Mouse (Mus musculus) retina, adult 2 months (tissue): Measurements from ENCODE around the gene Irf4.

Source experiments
- DNase-seq: peaks from one replicate; pipeline ENCODE4 v3.0.0-alpha.2; 2012; ENCODE audit warnings: low read depth, low spot score

The Irf4 gene

DNA sequence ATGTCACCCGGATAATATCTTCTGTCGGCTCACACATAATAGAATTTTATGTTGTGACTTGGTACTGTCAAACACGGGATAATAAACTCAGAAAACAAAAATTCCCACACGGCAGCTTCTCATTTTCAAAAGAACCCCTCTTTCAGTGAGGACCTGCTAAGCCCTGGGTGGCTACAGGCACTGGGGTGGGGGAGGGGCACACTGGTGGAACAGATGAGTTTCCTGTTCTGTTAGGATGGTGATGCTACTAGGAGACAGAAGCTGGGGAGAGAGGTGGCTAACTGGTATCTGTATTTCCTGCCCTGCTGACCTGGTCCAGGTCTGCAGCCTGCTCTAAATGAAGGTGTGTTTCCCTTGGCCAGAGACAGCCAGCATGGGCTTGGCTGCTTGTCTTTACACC lies 52.9 kb downstream of the Irf4 start:
- DNase-seq: no peak

GRCm38 (mm10) chr13:30802336-30802955 lies 53.4 kb downstream of the Irf4 start:
- no peak for DNase-seq

GRCm38 (mm10) chr13:30809240-30809639 lies 60.2 kb downstream of the Irf4 start:
- no peak for DNase-seq

DNA sequence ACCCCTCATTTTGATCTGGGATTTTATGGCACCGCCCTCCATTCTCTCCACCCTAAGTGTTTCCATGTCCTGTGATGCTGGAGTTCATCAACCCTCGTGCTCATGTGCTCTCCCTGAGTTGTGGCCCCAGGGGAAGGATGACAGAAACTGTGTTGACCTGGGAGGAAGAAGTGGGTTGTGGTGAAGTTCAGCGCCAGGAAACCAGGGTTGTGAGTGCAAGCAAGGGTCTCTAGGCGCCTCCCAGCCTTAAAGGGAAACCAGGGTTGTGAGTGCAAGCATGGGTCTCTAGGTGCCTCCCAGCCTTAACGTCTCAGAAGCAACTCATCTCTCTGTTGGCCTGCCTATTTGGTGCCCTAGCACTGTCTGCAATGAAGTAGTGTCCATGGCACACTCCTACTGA lies 64.4 kb downstream of the Irf4 start:
- no peak for DNase-seq

GRCm38 (mm10) chr13:30814256-30814655 lies 65.2 kb downstream of the Irf4 start:
- DNase-seq: no peak
